Mouse (Mus musculus) c-Kit-positive CD71-negative TER-119-negative erythroid progenitor cells, embryonic 14.5 days (primary cell): Measurements from ENCODE around the gene Folr1.

Experiments used
- DNase-seq: peaks from one replicate; pipeline ENCODE4 v3.0.0-alpha.2; 2013; ENCODE audit warnings: low read depth

The Folr1 gene

GRCm38 (mm10) chr7:101868241-101869162, 2.1 kb downstream of the Folr1 start:
- no peak for DNase-seq

GRCm38 (mm10) chr7:101867482-101867881, 3.1 kb downstream of the Folr1 start:
- no peak for DNase-seq

DNA sequence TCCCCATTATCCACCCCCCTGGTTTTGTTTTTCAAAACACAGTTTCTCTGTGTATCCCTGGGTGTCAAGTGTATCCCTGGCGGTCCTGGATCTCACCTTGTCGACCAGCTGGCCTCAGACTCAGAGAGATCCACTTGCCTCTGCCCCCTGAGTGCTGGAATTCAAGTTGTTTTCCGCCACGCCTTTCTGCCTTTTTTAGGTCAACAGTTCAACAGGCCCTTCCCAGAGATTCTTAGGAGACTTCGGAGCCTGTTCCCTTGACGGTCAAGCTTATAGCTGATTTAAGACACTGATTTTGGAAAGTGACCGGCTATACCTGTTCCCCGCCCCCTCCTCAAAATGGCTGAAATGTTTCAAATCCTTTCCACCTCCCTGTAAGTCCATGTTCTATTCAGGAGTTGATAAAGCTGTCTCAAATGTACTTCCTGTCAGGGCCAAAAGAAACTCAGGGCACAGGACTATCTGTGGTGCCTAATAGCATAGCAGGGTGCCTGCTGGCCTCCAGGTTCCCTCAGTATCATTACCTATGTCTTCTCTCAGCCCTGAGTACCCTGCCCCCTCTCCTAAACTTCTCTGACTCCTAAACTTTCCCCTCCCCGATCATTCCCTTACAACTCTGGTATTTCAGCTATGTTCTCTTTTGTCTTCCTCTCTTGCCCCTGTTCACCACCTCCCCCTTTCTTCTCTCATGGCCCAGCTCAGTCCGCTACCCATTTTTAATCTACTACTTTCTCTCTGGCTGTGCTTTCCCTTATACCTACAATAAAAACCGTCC, 3.9 kb downstream of the Folr1 start:
- no peak for DNase-seq

DNA sequence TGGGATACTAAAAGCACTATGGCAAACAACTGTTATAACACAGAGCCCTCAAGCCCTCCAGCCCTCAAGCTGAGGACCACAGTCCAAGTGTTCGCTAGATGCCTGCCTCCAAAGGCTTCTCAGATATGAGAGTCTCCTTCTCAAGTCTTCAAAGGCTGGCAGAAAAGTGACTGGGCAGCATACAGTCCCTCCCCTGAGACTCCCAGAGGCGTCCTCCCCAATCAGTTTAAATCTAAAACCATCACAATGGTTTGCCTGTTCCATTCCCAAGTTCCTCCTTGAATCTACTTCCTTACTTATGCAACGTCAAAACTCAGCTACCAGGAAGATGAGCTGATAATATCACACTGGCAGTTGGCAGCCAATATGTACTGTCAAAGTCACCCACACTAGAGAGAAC, 7.2 kb downstream of the Folr1 start, which contains the start of gene Anapc15:
Gene Anapc15 (plus strand): TSS at position 301 of the 400 bp plus-strand sequence.
- no peak for DNase-seq

GRCm38 (mm10) chr7:101862291-101862690, 8.3 kb downstream of the Folr1 start:
- DNase-seq: no peak

DNA sequence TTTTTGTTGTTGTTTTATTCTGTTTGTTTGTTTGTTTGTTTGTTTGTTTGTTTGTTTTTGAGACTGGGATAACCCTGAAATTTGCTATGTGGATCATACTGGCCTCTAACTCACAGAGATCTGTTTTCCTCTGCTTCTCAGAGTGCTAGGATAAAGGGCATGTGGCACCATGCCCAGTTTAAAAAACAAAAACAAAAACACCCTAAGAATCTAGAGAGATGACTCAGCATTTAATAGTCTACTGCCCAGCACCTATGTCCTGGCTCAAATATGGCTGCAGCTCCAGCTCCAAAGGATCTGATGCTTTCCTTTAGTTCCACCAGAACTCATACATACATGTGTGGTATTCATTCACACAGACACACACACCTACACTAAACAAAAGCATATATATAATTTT, 9.6 kb downstream of the Folr1 start:
- no peak for DNase-seq

DNA sequence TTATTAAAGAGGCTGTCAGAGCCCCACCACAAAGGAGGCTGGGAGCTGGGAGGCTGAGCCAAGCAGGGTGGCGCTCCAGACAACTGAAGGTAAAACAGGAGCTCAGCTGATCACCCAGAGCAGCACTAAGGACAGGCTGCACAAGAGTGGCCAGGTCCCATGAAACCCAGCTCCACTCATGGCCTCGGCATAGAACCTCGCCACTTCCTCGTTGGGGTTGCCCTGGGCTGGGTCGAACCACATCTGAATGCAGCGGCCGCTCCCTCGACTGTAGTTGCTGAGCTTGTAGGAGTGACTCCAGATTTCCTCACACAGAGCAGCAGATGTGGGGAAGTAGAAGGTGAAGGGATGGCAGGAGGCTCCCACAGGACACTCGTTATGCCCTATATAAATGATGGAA, 12.2 kb downstream of the Folr1 start:
- no peak for DNase-seq

DNA sequence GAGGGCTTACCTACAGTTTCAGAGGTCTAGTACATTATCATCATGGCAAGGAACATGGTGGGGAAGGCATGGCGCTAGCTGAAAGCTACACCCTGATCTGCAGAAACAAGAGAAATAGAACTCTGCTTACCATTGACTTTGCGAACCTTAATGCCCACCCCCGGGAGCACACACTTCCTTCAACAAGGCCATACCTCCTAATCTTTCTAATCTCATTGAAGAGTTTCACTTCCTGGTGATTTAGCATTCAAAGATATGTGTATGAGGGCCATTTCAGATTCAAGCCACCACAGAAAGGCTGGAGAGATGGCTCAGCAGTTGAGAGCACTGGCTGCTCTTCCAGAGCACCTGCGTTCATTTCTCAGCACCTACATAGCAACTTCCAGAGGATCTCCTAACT, 13.5 kb downstream of the Folr1 start, which contains the start of gene Folr2:
Gene Folr2 (minus strand): TSS at position 101 of the 400 bp plus-strand sequence.
- DNase-seq: no peak

GRCm38 (mm10) chr7:101853816-101854215, 16.8 kb downstream of the Folr1 start:
- DNase-seq: no peak

GRCm38 (mm10) chr7:101852846-101853245, 17.7 kb downstream of the Folr1 start:
- no peak for DNase-seq

- DNase-seq: no peak
These were observed 18.9 kb downstream of the Folr1 start for GRCm38 (mm10) chr7:101851689-101852088.

- DNase-seq: no peak
These were observed 22.7 kb downstream of the Folr1 start for GRCm38 (mm10) chr7:101847934-101848333.

GRCm38 (mm10) chr7:101844186-101844585, 26.4 kb downstream of the Folr1 start:
- no peak for DNase-seq

DNA sequence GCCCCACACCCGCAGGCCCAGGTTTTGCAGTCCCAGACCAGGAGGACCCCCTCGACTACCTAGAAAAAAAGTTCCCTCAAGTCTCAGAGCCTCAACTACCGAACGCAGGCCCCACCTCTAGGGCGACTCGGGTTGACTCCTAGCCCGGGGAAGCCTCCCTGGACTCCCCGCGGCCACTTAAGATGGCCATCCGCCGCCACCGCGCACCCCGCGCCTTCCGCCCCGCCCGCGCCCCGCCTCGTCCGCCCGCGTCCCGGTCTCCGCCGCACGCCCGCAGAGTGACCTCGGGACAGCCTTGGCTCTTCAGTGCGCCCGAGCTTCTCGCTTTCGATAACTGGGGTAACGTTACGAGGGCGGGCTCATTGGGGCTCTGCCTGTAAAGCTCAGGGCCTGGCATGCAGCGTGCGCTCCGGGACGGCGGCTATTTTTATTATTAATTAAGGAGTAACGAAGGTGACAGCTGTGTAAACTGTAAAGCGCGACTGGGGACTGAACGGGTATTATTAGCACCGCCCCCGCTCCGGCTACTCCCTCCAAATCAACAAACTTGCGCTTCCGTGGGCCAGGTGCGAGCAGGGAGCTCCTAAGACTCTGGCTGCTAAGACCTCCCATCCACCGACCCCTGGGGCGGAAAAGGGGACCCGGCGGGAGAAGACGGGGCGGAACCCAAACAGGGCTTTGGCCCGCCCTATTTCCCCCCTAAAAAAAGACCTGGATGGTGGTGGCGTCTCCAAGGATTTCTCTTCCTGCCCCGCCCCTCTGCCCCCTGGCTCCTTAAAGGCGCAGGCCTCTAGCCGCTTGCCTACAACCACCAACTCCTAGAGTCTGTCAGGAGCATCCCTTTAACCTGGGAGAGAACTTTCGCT, 32.7 kb downstream of the Folr1 start, which contains the start of gene Inppl1:
Gene Inppl1 (minus strand): TSS at position 624 of the 866 bp plus-strand sequence.
- no peak for DNase-seq

DNA sequence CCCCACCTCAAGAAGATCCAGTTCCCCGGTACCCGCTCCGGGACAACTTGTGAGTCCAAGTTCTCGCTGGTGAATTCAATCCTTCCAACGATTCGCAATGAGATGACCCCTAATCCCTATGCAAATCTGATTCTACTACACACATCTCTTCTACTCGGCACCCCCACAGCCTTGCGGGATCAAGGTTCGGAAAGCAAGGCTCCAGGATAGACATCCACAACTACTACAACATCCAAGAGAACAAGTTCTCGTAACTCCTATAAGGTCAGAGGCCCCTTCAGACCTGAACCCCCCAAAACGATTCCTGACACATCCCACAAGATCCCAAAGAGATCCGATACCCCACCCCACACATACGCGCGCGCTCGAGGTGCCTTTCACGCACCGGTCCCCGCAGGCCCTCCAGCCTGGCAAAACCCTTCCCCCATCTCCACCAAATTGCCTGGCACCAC, 33.4 kb downstream of the Folr1 start:
- no peak for DNase-seq

- DNase-seq: no peak
These were observed 34.1 kb downstream of the Folr1 start for GRCm38 (mm10) chr7:101836271-101837153.

DNA sequence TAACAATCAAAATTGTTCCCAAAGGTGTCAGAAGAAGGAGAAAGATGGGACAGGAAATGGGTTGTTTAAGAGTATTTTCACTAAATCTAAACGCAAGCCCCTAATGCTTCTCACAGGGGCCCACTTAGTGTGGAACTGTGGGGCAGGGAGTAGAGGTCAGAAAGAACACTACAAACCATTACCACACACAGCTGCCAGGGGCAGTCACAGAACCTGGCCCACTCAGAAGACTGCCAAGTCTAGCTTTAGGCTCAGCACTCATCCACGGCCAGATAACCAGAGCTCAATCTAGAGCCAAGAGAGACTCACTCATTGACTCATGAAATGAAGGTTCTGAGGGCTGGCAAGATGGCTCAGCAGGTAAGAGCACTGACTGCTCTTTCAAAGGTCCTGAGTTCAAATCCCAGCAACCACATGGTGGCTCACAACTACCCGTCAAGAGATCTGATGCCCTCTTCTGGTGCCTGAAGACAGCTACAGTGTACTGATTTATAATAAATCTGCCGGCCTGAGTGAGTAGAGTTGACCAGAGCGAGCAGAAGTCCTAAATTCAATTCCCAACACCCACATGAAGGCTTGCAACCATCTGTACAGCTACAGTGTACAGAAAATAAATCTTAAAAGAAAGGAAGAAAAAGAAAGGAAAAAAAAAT, 35.0 kb downstream of the Folr1 start:
- DNase-seq: no peak

DNA sequence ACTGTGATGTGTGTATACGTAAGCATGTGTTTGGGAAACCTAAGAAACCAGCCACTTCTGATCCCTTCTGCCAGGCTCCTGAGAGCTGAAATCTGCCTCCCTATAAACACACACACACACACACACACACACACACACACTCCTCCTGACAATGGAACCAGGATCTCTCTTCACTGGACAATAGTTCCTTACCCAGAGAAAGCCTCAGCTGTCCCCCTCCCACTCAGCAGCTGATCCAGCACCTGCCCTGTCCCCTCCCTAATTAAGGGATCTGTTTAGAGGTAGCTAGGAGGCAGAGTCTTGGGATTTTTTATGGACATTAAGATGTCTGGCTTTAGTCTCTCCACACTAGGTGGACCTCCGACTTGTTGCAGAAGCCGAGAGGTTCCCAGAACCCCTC, 35.7 kb downstream of the Folr1 start:
- DNase-seq: no peak

GRCm38 (mm10) chr7:101833916-101834584, 36.5 kb downstream of the Folr1 start:
- no peak for DNase-seq

- no peak for DNase-seq
These were observed 37.2 kb downstream of the Folr1 start for GRCm38 (mm10) chr7:101833352-101833751.
